Mouse (Mus musculus) stomach, embryonic 16.5 days (tissue): ENCODE data around the gene Aacs. TPM values are rescaled to one million over a fixed set of nuclear protein-coding genes. Genes with fewer than 3 reads are reported as not detected.

ENCODE experiments used
- ATAC-seq: fragments of 200-750 bp; cut with Nextera tagmentation; 2 replicates; pipeline ENCODE4 v1.8.0; 2017; ENCODE audit warnings: moderate number of reproducible peaks, moderate TSS enrichment; ENCODE audit not compliant: insufficient read depth, low FRiP score
- H3K27ac ChIP-seq: fragments of 300-500 bp; sonication (generic); 2 replicates; pipeline ENCODE4 v1.5.1; 2014; ENCODE audit warnings: low read length
- H3K27me3 ChIP-seq: fragments of 300-500 bp; sonication (generic); 2 replicates; pipeline ENCODE4 v1.6.1; 2014; ENCODE audit warnings: low read length, control low read depth, mixed read lengths; ENCODE audit not compliant: control insufficient read depth, insufficient read depth
- H3K36me3 ChIP-seq: fragments of 300-500 bp; sonication (generic); 2 replicates; pipeline ENCODE4 v1.6.1; 2014; ENCODE audit warnings: low read length; ENCODE audit not compliant: control insufficient read depth, insufficient read depth
- H3K4me1 ChIP-seq: fragments of 300-500 bp; sonication (generic); 2 replicates; pipeline ENCODE4 v1.6.1; 2014; ENCODE audit warnings: low read length, control low read depth, mixed read lengths; ENCODE audit not compliant: control insufficient read depth, insufficient read depth
- H3K4me2 ChIP-seq: fragments of 300-500 bp; sonication (generic); 2 replicates; pipeline ENCODE4 v1.6.1; 2014; ENCODE audit warnings: low read depth, low read length, mixed read lengths
- H3K4me3 ChIP-seq: fragments of 300-500 bp; sonication (generic); replicated peaks from 2 replicates; pipeline ENCODE4 v1.5.1; 2014; ENCODE audit warnings: mild to moderate bottlenecking, low read length
- H3K9ac ChIP-seq: fragments of 300-500 bp; sonication (generic); 2 replicates; pipeline ENCODE4 v1.6.1; 2014; ENCODE audit warnings: low read length
- H3K9me3 ChIP-seq: fragments of 300-500 bp; sonication (generic); replicated peaks from 2 replicates; pipeline ENCODE4 v1.6.1; 2016; ENCODE audit warnings: low read length, control low read depth; ENCODE audit not compliant: control insufficient read depth
- WGBS: fragments of 180-500 bp; shearing (Covaris S2); extraction: QIAGEN DNeasy Blood & Tissue Kit; methylation state at CpG from one replicate; pipeline ENCODE4 v1.1.7; 2014; 5-methylcytosine and 5-hydroxymethylcytosine counted together
- polyA plus RNA-seq: library from polyadenylated mRNA; unstranded; fragments of >200 nt; fragmentation: Nextera tagmentation; extraction: Ambion mirVana; gene quantifications from 2 replicates; pipeline ENCODE4 v1.2.1, GENCODE M21; 2015

The Aacs gene
- polyA plus RNA-seq, 1 experiment from 2014 or later, result 75.4 TPM

GRCm38 (mm10) chr5:125497821-125498600 lies 22.4 kb downstream of the Aacs start:
- H3K27ac ChIP-seq, result no peak overlapping the region
- WGBS, result 73% methylated on average over 12 of the region's 12 CpGs

GRCm38 (mm10) chr5:125501505-125501904 lies 25.9 kb downstream of the Aacs start:
- Histone ChIP-seq H3K4me1 (no peaks in the 10 kb centered on the region), H3K9ac (no peak overlapping the region), H3K4me2 (no peak overlapping the region), H3K4me3 (no peak overlapping the region), H3K9me3 (no peaks in the 10 kb centered on the region), H3K36me3 (peaks cover 19% of the 10 kb centered on the region), H3K27me3 (no peaks in the 10 kb centered on the region), H3K27ac (no peak overlapping the region)
- no peak for ATAC-seq
- WGBS, result 86% methylated on average over 6 of the region's 6 CpGs

More at GRCm38 (mm10) chr5:125497821-125498600, 22.4 kb downstream of the Aacs start:
- H3K9ac ChIP-seq, result no peak overlapping the region
- no peaks in the 10 kb centered on the region for H3K4me1 ChIP-seq
- ATAC-seq, result peak; percentile 65; the same call in 1 of the 2 replicates
- no peak overlapping the region for H3K4me3 ChIP-seq
- H3K4me2 ChIP-seq, result no peak overlapping the region
- no peaks in the 10 kb centered on the region for H3K9me3 ChIP-seq
- H3K27me3 ChIP-seq, result no peaks in the 10 kb centered on the region
- peaks cover 10% of the 10 kb centered on the region; the same call in 1 of the 2 replicates for H3K36me3 ChIP-seq

GRCm38 (mm10) chr5:125502186-125502585 lies 26.6 kb downstream of the Aacs start:
- Histone ChIP-seq H3K9ac (no peak overlapping the region), H3K4me1 (no peaks in the 10 kb centered on the region), H3K27me3 (no peaks in the 10 kb centered on the region), H3K36me3 (peaks cover 20% of the 10 kb centered on the region), H3K9me3 (no peaks in the 10 kb centered on the region), H3K4me2 (no peak overlapping the region), H3K27ac (no peak overlapping the region), H3K4me3 (no peak overlapping the region)
- no peak for ATAC-seq
- WGBS, result 51% methylated on average over 3 of the region's 3 CpGs

- H3K4me2 ChIP-seq, result no peak overlapping the region
- no peaks in the 10 kb centered on the region for H3K4me1 ChIP-seq
- no peak overlapping the region for H3K4me3 ChIP-seq
- no peak overlapping the region for H3K27ac ChIP-seq
- H3K27me3 ChIP-seq, result no peaks in the 10 kb centered on the region
- no peak; the same call in 1 of the 2 replicates for ATAC-seq
- WGBS, result 88% methylated on average over 6 of the region's 6 CpGs
- H3K36me3 ChIP-seq, result peaks cover 21% of the 10 kb centered on the region
- no peaks in the 10 kb centered on the region for H3K9me3 ChIP-seq
- H3K9ac ChIP-seq, result no peak overlapping the region
These were observed 28.0 kb downstream of the Aacs start for GRCm38 (mm10) chr5:125503628-125504027.

- Histone ChIP-seq H3K4me1 (no peaks in the 10 kb centered on the region), H3K36me3 (peaks cover 25% of the 10 kb centered on the region), H3K9ac (no peak overlapping the region), H3K9me3 (no peaks in the 10 kb centered on the region), H3K4me2 (no peak overlapping the region), H3K27ac (no peak overlapping the region), H3K27me3 (no peaks in the 10 kb centered on the region), H3K4me3 (no peak overlapping the region)
- WGBS, result 66% methylated on average over 11 of the region's 11 CpGs
- ATAC-seq, result no peak
These were observed 29.1 kb downstream of the Aacs start for GRCm38 (mm10) chr5:125504692-125505091.

- Histone ChIP-seq H3K27ac (no peak overlapping the region), H3K4me2 (no peak overlapping the region), H3K4me1 (no peaks in the 10 kb centered on the region), H3K4me3 (no peak overlapping the region), H3K27me3 (no peaks in the 10 kb centered on the region), H3K9ac (no peak overlapping the region), H3K36me3 (peaks cover 29% of the 10 kb centered on the region), H3K9me3 (no peaks in the 10 kb centered on the region)
- no peak for ATAC-seq
- 78% methylated on average over 15 of the region's 15 CpGs for whole genome bisulfite sequencing
These were observed 30.4 kb downstream of the Aacs start for GRCm38 (mm10) chr5:125505968-125506367.

- Histone ChIP-seq H3K27ac (no peak overlapping the region), H3K4me1 (no peaks in the 10 kb centered on the region), H3K4me3 (no peak overlapping the region), H3K9ac (no peak overlapping the region), H3K36me3 (peaks cover 29% of the 10 kb centered on the region), H3K9me3 (no peaks in the 10 kb centered on the region), H3K4me2 (no peak overlapping the region), H3K27me3 (no peaks in the 10 kb centered on the region)
- 89% methylated on average over 9 of the region's 9 CpGs for WGBS
- ATAC-seq, result no peak
These were observed 32.0 kb downstream of the Aacs start for GRCm38 (mm10) chr5:125507582-125507981.

- H3K9ac ChIP-seq, result no peak overlapping the region
- no peaks in the 10 kb centered on the region for H3K4me1 ChIP-seq
- H3K4me2 ChIP-seq, result no peak overlapping the region
- peaks cover 29% of the 10 kb centered on the region for H3K36me3 ChIP-seq
- H3K9me3 ChIP-seq, result no peaks in the 10 kb centered on the region
- no peak for ATAC-seq
- H3K4me3 ChIP-seq, result no peak overlapping the region
- no peaks in the 10 kb centered on the region for H3K27me3 ChIP-seq
- 89% methylated on average over 10 of the region's 10 CpGs for WGBS
- no peak overlapping the region for H3K27ac ChIP-seq
These were observed 32.4 kb downstream of the Aacs start for GRCm38 (mm10) chr5:125508006-125508405.

GRCm38 (mm10) chr5:125509541-125509940 lies 33.9 kb downstream of the Aacs start:
- ATAC-seq, result no peak
- Histone ChIP-seq H3K9me3 (no peaks in the 10 kb centered on the region), H3K36me3 (peaks cover 26% of the 10 kb centered on the region), H3K9ac (no peak overlapping the region), H3K4me1 (no peaks in the 10 kb centered on the region), H3K27me3 (no peaks in the 10 kb centered on the region), H3K27ac (no peak overlapping the region), H3K4me2 (no peak overlapping the region), H3K4me3 (no peak overlapping the region)
- 48% methylated on average over 5 of the region's 5 CpGs for WGBS
